Mouse (Mus musculus): ENCODE measurements around the gene Ciz1. TPM values are rescaled to one million over a fixed set of nuclear protein-coding genes. Genes with fewer than 3 reads are reported as not detected.

Ciz1 gene
- total RNA-seq, 2 experiments from 2014 or later: 65.4 to 77.5 TPM

DNA sequence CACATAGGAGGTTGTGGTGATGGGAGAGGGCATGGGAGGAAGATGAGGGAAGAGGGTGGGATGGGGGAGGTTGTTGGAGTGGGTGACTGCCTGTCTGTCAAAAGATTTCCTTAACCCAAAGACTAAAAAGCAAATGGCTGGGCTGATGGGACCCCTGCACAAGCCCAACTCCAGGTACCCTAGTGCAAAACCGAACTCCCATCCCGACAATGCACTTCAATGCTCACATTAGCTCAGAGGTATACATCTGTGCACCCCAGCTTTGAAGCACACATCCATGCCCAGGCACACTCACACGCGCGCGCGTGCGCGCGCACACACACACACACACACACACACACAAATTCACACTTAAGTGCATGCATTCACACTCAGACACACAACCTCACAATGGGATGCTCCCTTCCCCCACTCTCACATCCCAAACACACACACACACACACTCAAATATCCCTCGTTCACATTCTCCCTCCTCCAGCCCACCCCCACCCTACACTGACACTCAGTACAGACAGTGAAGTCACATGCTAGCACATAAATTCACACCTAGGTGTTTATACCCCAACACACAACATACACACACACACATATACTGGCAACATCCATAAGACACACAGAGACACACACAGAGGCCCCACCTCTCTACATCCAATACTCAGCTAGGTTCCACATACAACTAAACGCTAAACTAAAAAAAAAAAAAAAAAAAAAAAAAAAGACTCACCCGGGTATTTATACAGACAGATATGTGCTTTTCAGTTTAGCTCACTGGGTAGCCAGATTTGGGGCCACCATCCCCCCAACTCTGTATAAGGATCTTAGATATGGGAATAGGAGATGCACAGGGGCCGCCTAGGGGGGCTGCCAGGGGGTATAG lies 33.2 kb upstream of the Ciz1 start:
- ATAC-seq (replicated peaks; ENCODE audit: low FRiP score, poor library complexity, severe bottlenecking): no peak

DNA sequence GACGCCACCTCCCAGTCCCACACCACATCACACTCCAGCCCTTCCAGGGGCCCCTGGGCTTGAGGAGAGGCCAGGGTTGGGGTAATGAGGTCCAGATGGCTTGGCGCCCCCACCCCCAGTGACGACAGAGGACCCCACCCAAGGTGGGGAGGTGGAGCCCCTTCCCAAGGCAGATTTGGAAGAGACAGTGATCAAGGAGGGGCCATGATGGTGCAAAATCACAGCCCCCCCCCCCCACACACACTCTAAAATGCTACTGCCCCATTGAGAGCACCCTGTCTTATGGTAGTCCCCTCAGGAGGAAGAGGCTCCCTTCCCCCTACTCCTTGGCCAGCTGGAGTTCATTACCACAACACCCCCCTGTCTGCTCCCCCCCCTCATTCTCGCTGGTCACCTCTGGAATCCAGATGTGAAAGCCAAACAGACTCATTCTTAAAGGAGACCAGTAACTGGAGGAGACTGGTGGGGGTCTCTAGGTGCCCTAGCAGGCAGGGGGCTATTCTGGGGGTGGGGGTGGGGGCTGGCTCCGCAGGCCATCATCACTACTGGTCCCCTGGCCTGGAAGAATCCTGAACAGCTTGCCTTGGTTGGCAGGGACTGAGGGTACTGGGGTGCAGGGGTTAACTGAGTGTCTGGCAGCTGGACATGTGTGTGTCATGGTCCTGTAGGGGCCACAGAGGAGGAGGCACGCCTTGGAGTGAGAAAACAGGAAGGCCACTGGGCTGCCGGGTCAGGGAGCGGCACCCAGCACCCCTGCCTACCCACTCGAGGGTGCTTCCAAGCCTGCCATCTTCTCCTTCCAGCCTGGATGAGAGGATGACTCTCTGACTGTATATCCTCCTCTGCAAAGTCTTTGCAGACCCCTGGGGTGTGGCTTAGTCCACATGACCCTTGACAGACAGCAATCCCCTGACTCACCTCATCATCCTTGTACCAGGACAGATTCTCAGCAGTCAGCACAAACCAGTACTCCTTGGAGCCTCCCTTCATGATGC lies 32.2 kb upstream of the Ciz1 start:
- no peak for ATAC-seq (replicated peaks; ENCODE audit: low FRiP score, poor library complexity, severe bottlenecking)

DNA sequence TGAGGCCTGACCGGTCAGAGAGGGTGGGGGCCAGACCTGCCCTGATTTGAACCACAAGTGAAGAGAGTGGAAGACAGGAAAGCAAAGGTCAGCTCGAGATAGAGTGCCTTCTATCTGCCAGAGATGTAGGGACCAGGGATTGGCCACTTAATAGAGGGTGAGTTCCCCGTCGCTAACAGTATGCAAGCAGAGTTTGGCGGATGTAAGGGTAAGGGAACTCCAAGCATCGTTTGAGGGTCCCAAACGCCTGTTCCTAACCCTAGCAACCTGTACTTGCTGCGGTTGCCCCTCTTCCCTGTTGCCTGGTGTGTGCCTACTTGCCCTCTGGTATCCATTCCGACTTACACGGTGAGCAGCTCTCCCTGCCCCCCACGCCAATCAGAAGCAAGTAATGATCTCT lies 31.4 kb upstream of the Ciz1 start:
- no peak for ATAC-seq (replicated peaks; ENCODE audit: low FRiP score, poor library complexity, severe bottlenecking)

DNA sequence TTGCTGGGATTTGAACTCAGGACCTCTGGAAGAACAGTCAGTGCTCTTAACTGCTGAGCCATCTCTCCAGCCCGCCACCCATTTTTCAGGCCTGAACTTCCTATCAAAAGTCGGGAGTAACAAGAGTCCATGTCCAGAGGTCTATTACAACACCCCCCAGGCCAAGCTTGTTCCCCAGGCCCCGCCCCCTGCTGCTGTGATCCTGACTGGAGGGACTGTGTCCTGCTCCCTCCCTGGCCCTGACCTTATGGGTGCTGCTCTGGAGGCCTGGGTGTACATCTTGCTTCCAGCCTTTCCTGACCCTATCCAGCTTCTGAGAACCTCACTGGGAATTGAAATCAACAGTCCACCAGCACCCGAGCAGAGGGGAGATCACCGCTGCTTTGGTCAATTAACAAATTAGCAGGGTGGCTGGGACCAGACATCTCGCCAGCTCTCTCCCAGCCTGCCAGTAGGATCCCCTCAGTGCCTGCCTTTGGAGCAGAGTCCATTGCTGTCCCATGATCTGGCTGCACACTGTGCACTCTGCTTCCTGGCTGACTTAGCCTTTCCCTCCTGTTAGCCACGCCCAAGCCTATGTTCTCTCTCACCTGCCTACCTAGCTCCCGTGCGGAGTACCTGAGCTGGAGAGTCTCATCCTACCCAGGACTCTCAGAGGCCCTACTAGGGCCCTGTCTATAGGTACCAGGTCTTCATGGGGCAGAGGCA lies 30.4 kb upstream of the Ciz1 start:
- ATAC-seq (replicated peaks; ENCODE audit: low FRiP score, poor library complexity, severe bottlenecking): no peak

DNA sequence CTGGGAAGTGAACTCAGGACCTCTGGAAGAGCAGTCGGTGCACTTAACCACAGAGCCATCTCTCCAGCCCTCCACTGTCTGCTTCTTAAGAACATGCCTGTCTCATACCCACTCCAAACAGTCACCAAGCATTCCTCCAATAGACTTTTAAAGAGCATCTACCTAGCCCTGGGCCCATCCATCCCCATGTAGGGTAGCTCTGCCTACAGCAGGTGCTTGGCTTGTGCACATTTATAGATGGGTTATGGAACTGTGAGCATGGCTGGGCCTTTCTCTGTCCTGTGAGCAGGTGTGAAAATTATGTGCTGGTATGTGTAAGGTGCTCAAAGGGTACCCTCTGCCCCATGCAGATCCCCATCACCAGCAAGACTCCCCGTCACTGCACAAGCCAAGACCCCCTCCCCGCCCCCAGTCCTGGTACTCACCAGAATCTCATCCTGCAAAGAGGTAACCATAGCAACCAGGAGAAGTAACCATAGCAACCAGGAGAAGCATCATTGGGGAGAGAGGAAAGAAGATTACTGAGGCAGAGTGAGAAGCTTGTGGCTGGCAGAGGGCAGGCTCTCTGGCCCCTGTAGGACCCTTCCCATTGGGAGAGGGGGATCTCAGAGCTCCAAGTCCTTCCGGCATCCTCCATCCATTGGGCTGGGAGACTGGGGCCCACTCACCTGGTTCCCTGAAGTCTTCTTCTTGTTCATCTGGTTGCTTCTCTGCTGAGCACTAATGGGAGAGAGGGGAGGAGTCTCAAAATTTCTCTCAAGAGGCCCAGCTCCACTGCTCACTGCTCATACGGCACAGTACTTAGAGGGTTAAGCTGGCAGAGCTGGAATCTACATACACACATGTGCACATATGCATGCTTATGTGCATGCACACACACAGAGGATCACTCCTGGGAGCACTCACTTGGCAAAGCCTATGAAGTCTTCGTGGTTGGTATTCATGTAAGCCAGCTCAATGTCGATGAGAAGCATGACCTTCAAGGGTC lies 29.1 kb upstream of the Ciz1 start:
- 0 out of 2 replicates have a peak, but pooled peaks have one; percentile 15 for ATAC-seq (replicated peaks; ENCODE audit: low FRiP score, poor library complexity, severe bottlenecking)

DNA sequence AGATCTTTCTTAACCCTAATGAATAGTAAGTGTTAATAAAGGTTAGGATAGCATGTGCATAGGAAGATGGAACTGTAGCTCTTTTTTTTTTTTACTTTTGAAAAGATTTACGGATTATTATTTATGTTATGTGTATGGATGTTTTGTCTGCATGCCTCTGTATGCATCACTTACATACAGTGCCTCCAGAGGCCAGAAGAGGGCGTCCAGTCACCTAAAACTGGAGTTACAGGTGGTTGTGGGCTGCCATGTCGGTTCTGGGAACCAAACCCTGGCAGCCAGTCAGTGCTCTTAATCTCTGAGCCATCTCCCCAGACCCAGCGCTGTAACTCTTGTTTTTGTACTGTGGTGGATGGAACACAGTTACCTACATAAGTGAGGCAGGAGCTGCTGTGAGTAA lies 27.8 kb upstream of the Ciz1 start:
- no peak for ATAC-seq (replicated peaks; ENCODE audit: low FRiP score, poor library complexity, severe bottlenecking)

DNA sequence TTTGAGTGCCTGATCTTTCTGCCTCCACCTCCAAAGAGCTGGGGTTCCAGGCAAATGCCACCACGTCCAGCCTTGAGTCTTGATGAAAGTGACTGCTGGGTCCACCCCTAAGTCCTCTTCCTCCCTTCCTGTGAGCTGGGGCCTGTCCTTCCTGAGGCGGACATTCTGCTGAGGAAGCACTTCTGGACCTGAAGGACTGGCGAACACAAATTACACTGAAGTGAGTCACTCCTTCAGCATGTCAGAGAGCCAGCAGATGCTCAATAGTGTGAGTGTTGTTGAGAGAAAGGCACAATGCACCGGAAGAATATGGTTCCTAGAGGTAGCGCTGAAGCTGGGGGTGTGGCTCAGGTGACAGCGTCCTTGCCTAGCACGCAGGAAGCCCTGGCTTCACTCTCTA lies 26.8 kb upstream of the Ciz1 start:
- no peak for ATAC-seq (replicated peaks; ENCODE audit: low FRiP score, poor library complexity, severe bottlenecking)

DNA sequence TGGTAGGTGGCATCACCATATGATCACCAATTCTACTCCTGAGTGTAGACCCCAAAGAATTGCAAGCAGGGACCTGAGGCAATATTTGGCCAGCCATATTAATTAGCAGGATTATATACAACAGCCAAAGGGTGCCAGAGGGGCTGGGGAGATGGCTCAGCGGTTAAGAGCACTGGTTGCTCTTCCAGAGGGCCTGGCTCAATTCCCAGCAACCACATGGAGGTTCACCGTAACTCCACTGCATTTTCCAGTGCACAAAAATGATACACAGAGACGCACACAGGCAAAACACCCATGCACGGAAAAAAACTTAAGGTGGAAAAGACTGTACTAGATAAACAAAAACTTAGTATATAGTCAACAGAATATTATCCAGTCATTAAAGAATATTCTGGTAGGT lies 24.9 kb upstream of the Ciz1 start:
- no peak for ATAC-seq (replicated peaks; ENCODE audit: low FRiP score, poor library complexity, severe bottlenecking)

DNA sequence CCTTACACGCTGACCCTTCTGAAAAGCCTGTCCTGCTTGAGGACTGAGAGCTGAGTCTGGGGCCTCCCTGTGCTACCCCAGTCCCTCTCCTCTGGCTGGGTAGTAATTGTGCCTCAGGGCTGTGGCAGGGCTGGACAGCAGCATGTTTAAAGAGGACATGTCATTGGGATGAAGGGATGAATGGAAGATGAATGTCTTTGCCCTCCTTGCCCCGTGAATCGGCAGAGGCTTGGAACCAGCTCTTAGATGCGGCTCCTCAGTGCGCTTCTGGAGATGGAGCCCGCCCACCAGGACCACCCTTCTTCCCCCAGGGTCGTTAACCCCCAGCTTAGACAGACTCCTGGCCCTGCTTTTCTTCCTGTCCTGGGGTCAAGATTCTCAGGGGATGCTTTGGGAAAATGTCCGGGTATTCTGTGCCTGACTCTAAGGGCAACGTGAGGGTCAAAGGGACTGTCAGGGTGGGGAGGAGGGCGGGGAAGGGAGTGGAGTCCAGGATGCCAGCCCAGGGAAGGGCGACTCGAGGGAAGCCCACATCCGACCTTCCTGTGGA lies 23.1 kb upstream of the Ciz1 start:
- ATAC-seq (replicated peaks; ENCODE audit: low FRiP score, poor library complexity, severe bottlenecking): no peak

DNA sequence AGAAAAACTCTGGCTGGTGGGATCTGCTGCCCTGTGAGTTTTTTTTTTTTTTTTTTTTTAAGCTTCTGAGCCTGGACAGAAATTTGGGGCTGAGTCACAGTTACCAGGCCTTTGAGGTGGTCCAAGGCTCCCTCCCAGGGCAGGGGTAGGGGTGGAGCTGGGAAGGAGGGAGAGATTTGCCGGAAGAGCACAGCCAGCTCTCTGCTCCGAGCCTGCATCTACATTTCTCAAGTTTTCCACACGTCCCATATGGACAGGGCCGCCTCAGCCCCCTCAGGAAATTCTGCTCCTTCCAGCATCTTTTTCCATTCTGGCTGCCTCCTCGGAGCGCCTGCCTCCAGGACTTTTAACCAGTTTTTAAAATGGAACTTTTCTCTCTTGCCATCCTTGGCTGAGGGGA lies 22.6 kb upstream of the Ciz1 start:
- ATAC-seq (replicated peaks; ENCODE audit: low FRiP score, poor library complexity, severe bottlenecking): no peak

DNA sequence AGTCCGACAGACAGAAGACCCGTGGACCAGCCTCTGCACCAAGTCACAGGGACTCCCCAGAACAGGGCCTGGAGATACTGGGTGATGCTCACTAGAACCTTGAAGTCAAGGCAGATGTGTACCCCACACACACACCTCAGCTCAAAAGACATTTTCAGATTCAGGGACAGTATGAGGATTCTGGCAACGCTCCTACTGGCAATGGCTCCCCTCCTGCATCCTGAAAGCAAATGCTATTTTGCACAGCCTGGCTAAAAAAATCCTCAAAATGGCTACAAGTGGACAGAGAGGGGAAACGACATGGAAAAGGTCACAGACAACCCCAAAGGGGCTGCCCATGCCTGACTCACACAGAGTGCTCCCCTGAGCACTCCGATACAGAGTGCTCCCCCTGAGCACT lies 20.0 kb upstream of the Ciz1 start:
- ATAC-seq (replicated peaks; ENCODE audit: low FRiP score, poor library complexity, severe bottlenecking): no peak

DNA sequence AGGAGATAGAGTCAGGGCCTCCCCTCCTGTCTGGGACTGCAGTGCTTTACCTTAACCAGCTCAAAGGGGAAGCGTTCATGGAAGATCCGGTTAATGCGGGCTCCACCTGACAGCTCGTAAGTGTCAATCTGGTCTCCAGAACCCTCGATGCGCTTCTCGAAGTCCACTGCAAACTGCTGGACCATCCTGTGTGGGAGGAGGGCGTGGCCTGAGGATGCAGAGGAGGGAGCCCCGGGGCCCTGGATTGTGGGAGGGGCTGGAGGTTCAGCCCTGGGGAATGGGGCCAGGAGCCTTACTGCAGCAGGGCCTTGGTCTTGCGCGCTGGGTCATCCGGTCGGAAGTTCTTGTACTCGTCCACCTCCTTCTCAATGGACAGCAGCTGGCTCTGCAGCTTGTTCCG lies 16.2 kb upstream of the Ciz1 start:
- no peak for ATAC-seq (replicated peaks; ENCODE audit: low FRiP score, poor library complexity, severe bottlenecking)

DNA sequence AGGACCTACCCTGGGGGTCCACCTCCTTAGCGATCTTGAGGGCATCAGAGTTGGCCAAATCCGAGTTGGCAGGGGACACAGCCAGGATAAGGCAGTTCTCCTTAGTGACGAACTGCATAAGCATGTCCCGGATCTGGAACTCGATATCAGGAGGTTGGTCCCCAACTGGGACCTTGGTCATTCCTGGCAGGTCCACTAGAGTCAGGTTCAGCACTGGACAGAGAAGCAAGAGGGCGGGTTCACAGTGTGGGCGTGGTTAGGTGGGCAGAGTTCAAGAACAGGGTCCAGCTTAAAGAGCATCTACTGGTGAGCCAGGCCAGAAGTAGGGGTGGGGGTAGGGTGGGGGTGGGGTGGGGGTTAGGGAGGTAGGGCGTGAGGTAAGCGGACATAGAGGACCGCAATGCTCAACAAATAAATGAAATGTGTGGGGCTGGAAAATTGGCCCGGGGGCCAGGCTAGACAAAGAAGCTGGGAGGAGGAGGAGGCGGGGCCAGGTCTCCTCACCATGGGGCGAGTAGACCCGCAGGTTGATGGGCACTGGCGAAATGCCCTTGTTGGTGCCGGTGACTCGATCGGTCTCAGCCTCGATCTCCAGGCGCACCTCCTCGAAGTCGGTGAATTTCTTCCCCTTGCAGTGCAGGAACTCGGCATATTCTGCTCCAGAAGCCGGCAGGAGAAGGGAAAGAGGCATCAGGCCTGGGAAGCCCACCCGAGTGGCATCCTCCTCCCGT lies 12.1 kb upstream of the Ciz1 start:
- no peak for ATAC-seq (replicated peaks; ENCODE audit: low FRiP score, poor library complexity, severe bottlenecking)

DNA sequence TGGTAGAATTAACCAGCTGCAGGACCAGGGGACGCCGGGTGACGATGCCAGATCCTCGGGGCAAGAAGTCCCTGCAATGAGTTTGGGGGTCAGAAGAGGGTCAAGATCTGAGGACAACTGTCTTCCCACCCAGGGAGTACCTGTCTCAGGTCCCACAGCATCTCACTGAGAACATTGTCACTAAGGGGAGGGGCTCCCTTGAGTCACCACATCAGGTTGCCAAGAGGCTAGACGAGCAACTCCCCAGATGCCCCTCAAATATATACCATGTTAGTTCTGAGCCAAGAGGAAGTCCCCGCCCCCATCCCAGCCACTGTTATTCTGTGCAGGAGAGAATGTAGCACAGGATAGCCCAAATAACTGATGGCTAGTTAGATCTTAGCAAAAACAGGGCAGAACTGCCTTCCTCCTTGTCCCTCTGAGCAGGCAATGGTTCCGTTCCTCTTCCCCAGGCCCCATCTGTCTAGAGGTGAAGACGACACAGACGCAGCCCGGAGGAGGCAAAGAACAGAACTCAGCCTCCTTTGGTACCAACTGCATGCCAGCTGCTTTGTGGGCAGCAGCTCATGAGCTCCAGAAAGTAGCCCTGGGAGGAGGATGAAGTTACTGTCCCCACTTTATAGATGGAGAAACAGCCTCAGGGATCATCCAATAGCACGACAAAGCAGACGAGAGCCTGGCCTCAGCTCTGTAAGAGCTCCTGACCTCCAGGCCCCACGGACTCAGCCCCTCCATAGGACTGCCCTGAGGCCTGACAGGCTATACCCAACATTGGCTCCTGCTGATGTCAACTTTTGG lies 11.1 kb upstream of the Ciz1 start:
- ATAC-seq (replicated peaks; ENCODE audit: low FRiP score, poor library complexity, severe bottlenecking): no peak

DNA sequence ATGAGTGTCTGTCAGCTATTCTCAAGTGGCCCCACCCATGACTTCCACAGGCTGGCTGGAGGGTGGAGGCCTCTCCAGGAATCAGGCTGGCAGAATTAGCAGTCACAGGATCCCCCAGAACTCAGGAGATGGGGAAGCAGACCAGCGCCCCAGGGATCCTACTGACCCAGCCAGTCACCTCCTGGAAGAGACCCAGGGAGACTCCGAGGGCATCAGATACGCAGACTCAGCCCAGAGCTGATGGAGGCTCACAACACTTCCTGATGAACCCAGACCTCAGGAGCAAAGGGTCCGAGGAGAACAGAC lies 10.5 kb upstream of the Ciz1 start:
- no peak for ATAC-seq (replicated peaks; ENCODE audit: low FRiP score, poor library complexity, severe bottlenecking)

DNA sequence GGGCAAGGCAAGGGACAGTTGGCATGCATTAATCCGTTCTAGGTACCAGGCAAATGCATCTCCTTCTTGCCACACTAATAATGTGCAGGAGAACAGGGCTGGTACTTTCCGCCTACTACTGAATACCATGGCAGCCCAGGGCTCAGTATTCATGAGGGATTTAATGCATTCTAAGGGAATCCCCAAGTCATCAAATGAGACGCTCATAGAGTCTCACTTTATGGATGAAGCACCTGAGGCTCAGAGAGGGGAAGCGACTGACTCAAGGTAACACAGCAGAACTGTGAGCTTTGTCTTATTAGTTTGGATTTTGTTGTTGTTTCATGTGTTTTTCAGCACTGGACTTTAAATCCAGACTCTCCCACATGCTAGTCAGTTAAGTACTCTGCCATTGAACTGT lies 10.1 kb upstream of the Ciz1 start:
- ATAC-seq (replicated peaks; ENCODE audit: low FRiP score, poor library complexity, severe bottlenecking): no peak

DNA sequence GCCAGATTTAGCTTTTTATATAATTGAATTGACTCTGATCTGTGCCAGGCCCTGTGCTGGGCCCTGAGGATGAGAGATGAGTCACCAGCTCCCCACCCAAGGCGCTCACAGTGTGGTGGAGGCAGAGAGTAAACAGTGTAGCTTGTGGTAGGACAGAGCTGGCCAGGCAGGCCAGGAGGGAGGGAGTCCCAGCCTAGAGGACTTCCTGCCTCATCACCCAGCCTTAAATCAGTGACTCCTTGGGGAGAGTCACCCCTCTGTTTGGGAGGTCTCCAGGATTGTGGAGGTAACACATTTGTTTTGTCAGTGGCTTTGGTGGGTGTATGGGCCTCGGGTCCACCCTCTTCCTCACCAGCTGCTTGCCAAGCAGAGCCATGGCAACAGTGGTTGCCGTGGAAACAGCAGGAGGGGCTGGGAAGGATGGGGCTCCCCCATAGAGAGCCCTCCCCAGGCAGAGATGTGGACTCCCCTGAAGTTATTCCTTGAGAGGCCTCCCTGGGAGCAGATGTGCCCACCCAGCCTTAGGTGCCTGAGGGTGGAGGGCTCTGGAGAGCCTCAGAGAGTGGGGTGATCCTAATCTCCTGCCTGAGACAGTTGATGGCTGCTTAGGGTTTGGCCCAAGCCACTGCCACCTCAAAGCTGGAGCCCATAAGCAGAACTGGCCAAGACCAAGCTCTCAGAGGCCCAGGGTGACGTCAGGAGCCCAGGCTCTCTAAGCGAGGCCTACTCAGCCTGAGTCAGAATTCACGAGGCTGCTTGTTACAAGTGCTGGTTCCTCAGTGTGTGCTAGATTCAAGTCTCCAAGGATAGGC lies 9.4 kb upstream of the Ciz1 start:
- no peak for ATAC-seq (replicated peaks; ENCODE audit: low FRiP score, poor library complexity, severe bottlenecking)

All from erythroid progenitor cell, adult 5-6 weeks (primary cell).